Mouse (Mus musculus) liver, postnatal 0 days (tissue): ENCODE data around the gene Fmc1. TPM values are rescaled to one million over a fixed set of nuclear protein-coding genes. Genes with fewer than 3 reads are reported as not detected.
A peak's percentile ranks its signal among the peaks of the same experiment; 100 is the strongest.
"Not testable (repeated sequence)": the region's sequence is repeated elsewhere in the genome, so short reads cannot be mapped to it uniquely, and the experiment has no call there.

Experiments
- ATAC-seq: fragments of 200-750 bp; cut with Nextera tagmentation; 2 replicates; pipeline ENCODE4 v1.8.0; 2017; ENCODE audit warnings: mild to moderate bottlenecking, moderate library complexity
- DNase-seq: peaks from one replicate; pipeline ENCODE4 v3.0.0-alpha.2; 2016
- H3K27ac ChIP-seq: fragments of 300-500 bp; sonication (generic); 2 replicates; pipeline ENCODE4 v1.5.1; 2014; ENCODE audit warnings: antibody characterized with exemption, moderate library complexity, mild to moderate bottlenecking, low read depth
- H3K27me3 ChIP-seq: fragments of 300-500 bp; sonication (generic); 2 replicates; pipeline ENCODE4 v1.6.1; 2014; ENCODE audit warnings: low read length, control low read depth, mixed read lengths; ENCODE audit not compliant: insufficient read depth
- H3K36me3 ChIP-seq: fragments of 300-500 bp; sonication (generic); replicated peaks from 2 replicates; pipeline ENCODE4 v1.6.1; 2014; ENCODE audit warnings: mild to moderate bottlenecking, control low read depth, low read length, moderate library complexity, mixed read lengths; ENCODE audit not compliant: insufficient read depth
- H3K4me1 ChIP-seq: fragments of 300-500 bp; sonication (generic); 2 replicates; pipeline ENCODE4 v1.6.1; 2014; ENCODE audit warnings: antibody characterized with exemption, mild to moderate bottlenecking, control low read depth; ENCODE audit not compliant: insufficient read depth
- H3K4me2 ChIP-seq: fragments of 300-500 bp; sonication (generic); 2 replicates; pipeline ENCODE4 v1.6.1; 2014; ENCODE audit warnings: low read depth, mild to moderate bottlenecking, low read length, moderate library complexity, mixed read lengths
- H3K4me3 ChIP-seq: fragments of 300-500 bp; sonication (generic); 2 replicates; pipeline ENCODE4 v1.5.1; 2014; ENCODE audit warnings: low read depth, low read length
- H3K9ac ChIP-seq: fragments of 300-500 bp; sonication (generic); replicated peaks from 2 replicates; pipeline ENCODE4 v1.6.1; 2014; ENCODE audit warnings: mild to moderate bottlenecking, moderate library complexity
- H3K9me3 ChIP-seq: fragments of 300-500 bp; sonication (generic); 2 replicates; pipeline ENCODE4 v1.6.1; 2016; ENCODE audit warnings: mild to moderate bottlenecking, control low read depth, low read length, mixed read lengths
- CTCF ChIP-seq: sonication (generic); IDR thresholded peaks from 2 replicates; pipeline ENCODE4 v1.5.1; 2016; ENCODE audit warnings: antibody characterized with exemption, low read depth
- EP300 ChIP-seq: IDR thresholded peaks from 2 replicates; pipeline ENCODE4 v1.6.1; 2016; ENCODE audit warnings: antibody characterized with exemption, low read depth, mild to moderate bottlenecking
- WGBS: fragments of 180-500 bp; shearing (Covaris S2); extraction: QIAGEN DNeasy Blood & Tissue Kit; methylation state at CpG from one replicate; pipeline ENCODE4 v1.1.7; 2014; ENCODE audit not compliant: insufficient replicate concordance; 5-methylcytosine and 5-hydroxymethylcytosine counted together
- polyA plus RNA-seq: library from polyadenylated mRNA; unstranded; fragments of >200 nt; fragmentation: Nextera tagmentation; extraction: Ambion mirVana; gene quantifications from 2 replicates; pipeline ENCODE4 v1.2.1, GENCODE M21; 2015

The Fmc1 gene
- polyA plus RNA-seq, 1 experiment from 2014 or later = 127 TPM

DNA sequence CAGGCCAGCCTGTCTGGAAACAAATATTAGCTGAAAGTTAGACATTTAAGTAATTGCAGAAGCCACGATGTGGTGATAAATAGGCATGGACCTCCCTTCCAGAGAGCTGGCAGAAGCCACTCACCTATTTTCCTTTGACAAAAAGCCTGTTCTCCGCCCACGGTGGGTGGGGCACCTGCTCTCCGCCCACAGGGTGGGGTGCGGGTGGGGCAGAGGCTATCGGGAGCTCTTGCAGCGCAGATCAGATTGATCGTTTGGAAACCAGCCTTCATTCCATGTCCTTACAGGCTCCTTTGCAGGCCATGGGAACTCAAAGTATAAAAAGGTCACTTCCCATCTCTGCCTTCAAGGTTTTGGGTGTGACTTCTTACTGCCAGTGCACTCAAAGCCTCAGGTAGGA lies 9.5 kb upstream of the Fmc1 start:
- H3K4me2 ChIP-seq = peak overlapping the region; percentile 50
- ATAC-seq = no peak
- DNase-seq = peak; percentile 60

DNA sequence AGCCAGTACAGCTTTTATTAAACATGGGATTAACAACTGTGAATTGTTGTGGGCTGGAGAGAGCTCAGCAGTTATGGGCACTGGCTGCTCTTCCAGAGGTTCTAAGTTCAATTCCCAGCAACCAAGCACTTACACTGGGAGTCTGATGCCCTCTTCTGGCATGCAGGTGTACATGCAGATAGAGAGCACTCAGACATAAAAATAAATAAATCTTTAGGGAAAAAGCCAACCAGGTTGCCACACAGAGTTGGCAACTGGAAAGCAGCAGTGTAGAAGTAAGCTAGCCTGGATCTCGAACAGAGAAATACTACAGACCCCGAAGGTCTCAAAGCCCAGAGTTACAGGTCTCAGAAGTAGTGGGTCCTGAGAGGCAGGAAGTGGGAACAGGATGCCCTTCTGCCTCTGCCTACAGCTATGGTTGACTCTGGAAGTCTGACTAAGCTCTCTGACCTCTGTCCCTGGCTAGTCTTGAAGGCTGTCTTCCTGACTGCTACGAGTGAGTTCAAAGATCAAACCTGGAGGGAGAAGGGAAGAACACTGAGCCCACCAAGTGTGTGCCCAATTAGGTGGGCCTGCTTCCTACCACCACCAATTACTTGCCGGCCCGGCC lies 2.0 kb upstream of the Fmc1 start:
- ATAC-seq = no peak

More for the DNA sequence above, 9.5 kb upstream of the Fmc1 start:
- no peaks in the 10 kb centered on the region for H3K27me3 ChIP-seq
- H3K27ac ChIP-seq = no peak overlapping the region
- no peak overlapping the region for H3K9ac ChIP-seq
- H3K9me3 ChIP-seq = no peaks in the 10 kb centered on the region
- H3K4me3 ChIP-seq = no peak overlapping the region
- no peaks in the 10 kb centered on the region for H3K36me3 ChIP-seq
- TF ChIP-seq CTCF (no peak), EP300 (no peak)
- peaks cover 5% of the 10 kb centered on the region for H3K4me1 ChIP-seq
- 17% methylated on average over 8 of the region's 8 CpGs for WGBS

DNA sequence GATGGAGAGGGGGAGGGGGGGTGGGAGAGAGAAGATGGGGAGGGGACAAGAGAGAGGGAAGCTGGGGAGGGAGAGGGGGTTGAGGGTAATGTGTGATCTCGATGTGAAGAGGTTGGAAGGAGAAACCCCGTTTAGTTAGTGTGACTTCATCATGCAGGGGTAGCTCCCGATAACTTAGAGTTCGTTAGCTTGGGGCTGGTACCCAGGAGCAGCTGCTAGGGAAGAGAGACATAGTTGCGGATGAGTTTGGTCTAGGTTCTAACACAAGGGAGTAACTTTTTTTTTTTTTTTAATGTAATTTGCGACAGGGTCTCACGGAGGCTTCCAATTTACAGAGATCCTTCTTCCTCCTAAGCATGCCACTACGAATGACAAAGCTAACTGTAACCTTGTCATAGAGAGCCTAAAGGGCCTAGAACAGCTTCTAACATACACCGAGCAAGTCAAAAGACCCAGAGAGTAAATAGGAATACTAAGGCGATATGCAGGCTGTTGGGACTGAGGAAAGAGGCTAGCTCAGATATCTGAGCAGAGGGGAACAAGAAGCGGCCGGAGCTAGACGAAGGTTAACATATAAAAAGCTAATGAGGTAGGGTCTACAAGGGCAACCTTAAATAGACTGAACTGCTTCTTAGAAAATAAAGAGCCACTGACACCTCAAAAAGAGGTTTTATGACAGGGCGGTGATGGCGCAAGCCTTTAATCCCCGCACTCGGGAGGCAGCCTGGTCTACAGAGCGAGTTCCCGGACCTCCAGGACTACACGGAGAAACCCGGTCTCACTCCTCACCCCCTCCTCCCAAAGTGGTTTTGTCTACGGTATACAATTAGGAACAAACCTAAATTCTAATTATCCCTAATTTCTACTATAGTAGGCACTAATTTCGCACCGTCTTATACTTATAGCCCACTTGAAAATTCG lies 542 bp upstream of the Fmc1 start:
- H3K36me3 ChIP-seq = no peaks in the 10 kb centered on the region
- WGBS = 5% methylated on average over 25 of the region's 25 CpGs
- peak; percentile 57 for DNase-seq

More for the DNA sequence above, 2.0 kb upstream of the Fmc1 start:
- H3K4me1 ChIP-seq = peaks cover 17% of the 10 kb centered on the region
- H3K4me2 ChIP-seq = no peak overlapping the region
- H3K9ac ChIP-seq = no peak overlapping the region
- H3K27me3 ChIP-seq = no peaks in the 10 kb centered on the region
- DNase-seq = peak; percentile 44
- H3K9me3 ChIP-seq = no peaks in the 10 kb centered on the region
- WGBS = 40% methylated on average over 5 of the region's 5 CpGs
- H3K27ac ChIP-seq = no peak overlapping the region
- H3K36me3 ChIP-seq = no peaks in the 10 kb centered on the region
- TF ChIP-seq CTCF (peak; percentile 82), EP300 (no peak)
- no peak overlapping the region for H3K4me3 ChIP-seq

DNA sequence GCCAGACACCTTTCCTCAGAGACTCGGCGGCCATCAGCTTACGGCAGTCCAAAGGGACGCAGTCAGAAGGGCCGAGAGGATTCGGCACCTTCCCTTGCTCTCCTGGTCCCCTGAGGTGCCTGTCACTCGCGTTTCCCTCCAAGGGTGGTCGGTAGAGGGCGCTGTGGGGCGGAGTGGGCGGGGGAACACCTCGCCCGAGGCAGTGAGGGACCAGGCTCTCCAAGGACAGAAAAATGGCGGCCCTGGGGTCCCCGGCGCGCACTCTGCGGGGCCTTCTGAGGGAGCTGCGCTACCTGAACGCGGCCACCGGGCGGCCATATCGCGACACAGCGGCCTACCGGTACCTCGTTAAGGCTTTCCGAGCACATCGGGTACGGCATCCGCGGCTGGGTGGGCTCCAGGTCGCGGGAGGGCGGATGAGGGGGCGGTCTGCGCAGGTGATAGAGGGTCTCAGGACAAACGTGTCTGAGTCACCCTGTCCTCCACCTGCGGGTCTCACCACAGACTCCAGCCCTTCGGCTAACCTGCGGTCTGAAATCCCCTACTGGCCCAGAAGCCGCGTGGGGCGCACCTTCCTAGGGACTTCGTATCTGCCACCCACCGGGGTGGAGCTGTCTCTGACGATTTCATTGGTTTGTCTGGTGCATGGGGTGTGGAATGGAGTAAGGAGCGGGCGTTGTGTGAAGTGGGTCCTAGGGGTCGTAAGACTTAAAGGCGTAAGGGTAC lies 1.5 kb downstream of the Fmc1 start:
- WGBS = 2% methylated on average over 53 of the region's 53 CpGs
- Histone ChIP-seq H3K9me3 (no peaks in the 10 kb centered on the region), H3K9ac (peak overlapping the region; percentile 97), H3K4me1 (peaks cover 17% of the 10 kb centered on the region), H3K4me2 (peak overlapping the region; percentile 80), H3K27me3 (no peaks in the 10 kb centered on the region), H3K4me3 (peak overlapping the region; percentile 98), H3K27ac (peak overlapping the region; percentile 99), H3K36me3 (peaks cover 2% of the 10 kb centered on the region; the same call in 1 of the 2 replicates)
- peak; percentile 100 for DNase-seq
- TF ChIP-seq CTCF (peak; percentile 99), EP300 (no peak; the same call in 1 of the 2 replicates)
- ATAC-seq = peak; percentile 72

More for the DNA sequence above, 542 bp upstream of the Fmc1 start:
- peak overlapping the region; percentile 63 for H3K9ac ChIP-seq
- peak overlapping the region; percentile 98 for H3K4me3 ChIP-seq
- H3K9me3 ChIP-seq = no peaks in the 10 kb centered on the region
- no peak for TF ChIP-seq CTCF
- TF ChIP-seq EP300 = no peak
- H3K4me2 ChIP-seq = peak overlapping the region; percentile 80
- H3K27ac ChIP-seq = peak overlapping the region; percentile 99
- ATAC-seq = peak; percentile 20
- H3K4me1 ChIP-seq = peaks cover 17% of the 10 kb centered on the region
- H3K27me3 ChIP-seq = no peaks in the 10 kb centered on the region

DNA sequence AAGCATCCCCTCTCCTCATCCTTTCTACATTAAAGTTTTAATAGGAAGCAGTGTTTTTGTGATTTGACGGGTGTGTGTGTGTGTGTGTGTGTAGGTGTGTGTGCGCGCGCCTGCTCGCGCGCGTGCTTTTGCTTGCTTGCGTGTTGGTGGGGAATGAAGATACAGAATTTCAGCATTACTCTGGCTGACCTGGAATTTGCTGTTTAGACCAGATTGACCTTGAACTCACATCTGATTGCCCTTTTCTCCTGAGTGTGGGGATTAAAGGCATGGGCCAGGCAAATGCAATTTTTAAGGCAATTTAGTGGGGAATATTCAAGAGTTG lies 2.0 kb downstream of the Fmc1 start:
- H3K27ac ChIP-seq = peak overlapping the region; percentile 99
- H3K9me3 ChIP-seq = no peaks in the 10 kb centered on the region

DNA sequence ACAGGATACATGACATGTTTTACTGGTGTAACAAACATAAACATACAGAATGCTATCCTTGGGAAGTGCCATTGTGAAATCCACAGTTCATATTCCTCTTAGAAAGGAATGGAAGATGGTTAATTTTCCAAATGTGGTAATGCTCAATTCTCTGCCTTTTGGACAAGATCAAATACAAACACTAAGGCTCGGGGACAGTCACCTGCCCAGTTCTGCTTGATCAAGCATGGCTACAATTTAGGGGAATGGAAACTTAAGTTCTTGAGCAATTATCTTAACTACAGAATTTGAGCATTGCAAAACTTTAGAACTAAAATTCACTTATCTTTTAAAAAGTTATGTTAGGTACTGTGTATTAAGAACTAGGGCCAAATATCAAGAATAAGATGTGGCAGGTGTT lies 2.5 kb downstream of the Fmc1 start:
- H3K36me3 ChIP-seq = peaks cover 3% of the 10 kb centered on the region; the same call in 1 of the 2 replicates
- DNase-seq (no peak), ATAC-seq (no peak)
- peak overlapping the region; percentile 80 for H3K4me2 ChIP-seq
- H3K27me3 ChIP-seq = no peaks in the 10 kb centered on the region
- 53% methylated on average over 1 of the region's 1 CpGs for WGBS
- TF ChIP-seq CTCF (no peak), EP300 (no peak)
- no peaks in the 10 kb centered on the region for H3K9me3 ChIP-seq
- peak overlapping the region; percentile 98 for H3K4me3 ChIP-seq
- H3K4me1 ChIP-seq = peaks cover 17% of the 10 kb centered on the region
- H3K27ac ChIP-seq = peak overlapping the region; percentile 99
- H3K9ac ChIP-seq = peak overlapping the region; percentile 97

More for the DNA sequence above, 2.0 kb downstream of the Fmc1 start:
- ATAC-seq (no peak), DNase-seq (no peak)
- Histone ChIP-seq H3K4me3 (peak overlapping the region; percentile 98), H3K4me1 (peaks cover 17% of the 10 kb centered on the region), H3K9ac (peak overlapping the region; percentile 97), H3K36me3 (peaks cover 3% of the 10 kb centered on the region; the same call in 1 of the 2 replicates), H3K27me3 (no peaks in the 10 kb centered on the region), H3K4me2 (peak overlapping the region; percentile 80)
- 3% methylated on average over 9 of the region's 9 CpGs for WGBS
- no peak for TF ChIP-seq CTCF
- TF ChIP-seq EP300 = no peak; the same call in 1 of the 2 replicates

DNA sequence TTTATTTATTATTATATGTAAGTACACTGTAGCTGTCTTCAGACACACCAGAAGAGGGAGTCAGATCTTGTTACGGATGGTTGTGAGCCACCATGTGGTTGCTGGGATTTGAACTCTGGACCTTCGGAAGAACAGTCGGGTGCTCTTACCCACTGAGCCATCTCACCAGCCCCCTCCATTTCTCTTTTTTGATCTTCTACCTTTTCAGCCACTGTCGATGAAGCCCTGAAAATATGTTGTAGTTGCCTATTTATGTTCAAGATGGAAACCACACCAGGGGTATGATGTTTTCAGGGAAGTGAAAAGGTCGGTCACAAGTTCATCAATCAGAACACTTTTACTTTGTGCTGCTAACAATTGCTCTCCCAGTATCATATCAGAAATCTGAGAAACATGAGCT lies 10.8 kb downstream of the Fmc1 start:
- H3K4me1 ChIP-seq, H3K27me3 ChIP-seq, DNase-seq, H3K9ac ChIP-seq, ATAC-seq, H3K9me3 ChIP-seq, H3K36me3 ChIP-seq, H3K27ac ChIP-seq, H3K4me3 ChIP-seq, H3K4me2 ChIP-seq: not testable (repeated sequence)
- WGBS = 77% methylated on average over 4 of the region's 5 CpGs

DNA sequence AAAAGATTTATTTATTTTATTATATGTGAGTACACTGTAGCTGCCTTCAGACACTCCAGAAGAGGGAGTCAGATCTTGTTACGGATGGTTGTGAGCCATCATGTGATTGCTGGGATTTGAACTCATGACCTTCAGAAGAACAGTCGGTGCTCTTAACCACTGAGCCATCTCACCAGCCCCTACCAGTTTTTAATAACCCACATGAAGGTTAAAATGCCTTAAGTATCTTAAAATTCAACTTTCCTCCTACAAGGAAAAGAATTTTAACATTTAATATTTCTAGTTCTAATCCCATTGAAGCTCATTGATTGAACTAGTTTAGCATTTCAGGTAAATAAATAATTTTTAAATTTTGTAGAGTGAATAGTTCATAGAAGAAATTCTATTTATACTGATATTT lies 13.7 kb downstream of the Fmc1 start:
- not testable (repeated sequence) for H3K27me3 ChIP-seq, H3K9ac ChIP-seq, H3K4me3 ChIP-seq, DNase-seq, ATAC-seq, H3K36me3 ChIP-seq, H3K9me3 ChIP-seq, H3K27ac ChIP-seq, H3K4me2 ChIP-seq
- 88% methylated on average over 2 of the region's 2 CpGs for whole genome bisulfite sequencing
- H3K4me1 ChIP-seq = peaks cover 12% of the 10 kb centered on the region
